ENCODE assay signal across 15 mouse cellular contexts in genomic region chr1:75844529-75844928, GRCm38 (mm10).
DNase-seq lines count a peak whose midpoint lies in the region; ATAC-seq and TF ChIP-seq lines count a peak whose summit lies in the region.
"Had no signal": no experiment of that assay in that cellular context is flagged by ENCODE, and none has a peak within 500 bp of the region (broad histone marks: within the 10 kb centered on the region; RNA-seq: fewer than 3 reads in every experiment).

No protein-coding gene starts in this region.

- 60% methylated on average over 4 of the region's 4 CpGs for WGBS in hindbrain, embryonic 12.5 days
- WGBS in hindbrain, postnatal 0 days, result 42% methylated on average over 4 of the region's 4 CpGs
- WGBS in neural tube, embryonic 13.5 days, result 32% methylated on average over 4 of the region's 4 CpGs
- WGBS in limb, embryonic 15.5 days, result 36% methylated on average over 4 of the region's 4 CpGs

- peak overlapping the region; percentile 57; the same call in 1 of the 2 replicates for H3K27ac ChIP-seq in hindbrain, embryonic 12.5 days
- no peak overlapping the region for H3K27ac ChIP-seq in hindbrain, postnatal 0 days
- peak overlapping the region; percentile 67; the same call in 1 of the 2 replicates for H3K27ac ChIP-seq in neural tube, embryonic 13.5 days (replicated peaks)
- peak overlapping the region; percentile 64; the same call in 1 of the 2 replicates for H3K27ac ChIP-seq in limb, embryonic 15.5 days

- no peaks in the 10 kb centered on the region for H3K27me3 ChIP-seq in hindbrain, embryonic 12.5 days
- no peaks in the 10 kb centered on the region for H3K27me3 ChIP-seq in hindbrain, postnatal 0 days (ENCODE audit: insufficient read depth, low read length)
- H3K27me3 ChIP-seq in neural tube, embryonic 13.5 days, result no peaks in the 10 kb centered on the region
- no peaks in the 10 kb centered on the region for H3K27me3 ChIP-seq in limb, embryonic 15.5 days
- H3K27me3 ChIP-seq: heart, embryonic 12.5 days had no signal

- no peak overlapping the region for H3K4me2 ChIP-seq in hindbrain, embryonic 12.5 days (replicated peaks)
- no peak overlapping the region for H3K4me2 ChIP-seq in hindbrain, postnatal 0 days (ENCODE audit: low read depth, low read length)
- no peak overlapping the region for H3K4me2 ChIP-seq in neural tube, embryonic 13.5 days
- no peak overlapping the region for H3K4me2 ChIP-seq in limb, embryonic 15.5 days
- H3K4me2 ChIP-seq: heart, embryonic 12.5 days; liver, embryonic 11.5 days had no signal

- H3K9ac ChIP-seq in hindbrain, embryonic 12.5 days, result no peak overlapping the region
- H3K9ac ChIP-seq in hindbrain, postnatal 0 days (replicated peaks; ENCODE audit: low read length), result no peak overlapping the region
- H3K9ac ChIP-seq in neural tube, embryonic 13.5 days, result no peak overlapping the region
- no peak overlapping the region for H3K9ac ChIP-seq in limb, embryonic 15.5 days
- H3K9ac ChIP-seq: heart, embryonic 12.5 days had no signal

- no peak for ATAC-seq in hindbrain, embryonic 12.5 days (ENCODE audit: low FRiP score)
- no peak for ATAC-seq in hindbrain, postnatal 0 days
- 0 out of 2 replicates have a peak, but pooled peaks have one; percentile 40 for ATAC-seq in neural tube, embryonic 13.5 days (ENCODE audit: low read depth)
- no peak for ATAC-seq in limb, embryonic 15.5 days (ENCODE audit: insufficient number of reproducible peaks, low FRiP score, low TSS enrichment, low read depth)

- peaks cover 16% of the 10 kb centered on the region for H3K4me1 ChIP-seq in hindbrain, embryonic 12.5 days
- H3K4me1 ChIP-seq in hindbrain, postnatal 0 days (ENCODE audit: insufficient read depth, low read length), result no peaks in the 10 kb centered on the region
- peaks cover 22% of the 10 kb centered on the region for H3K4me1 ChIP-seq in neural tube, embryonic 13.5 days (replicated peaks)
- H3K4me1 ChIP-seq in limb, embryonic 15.5 days, result peaks cover 42% of the 10 kb centered on the region
- H3K4me1 ChIP-seq: heart, embryonic 12.5 days had no signal

- no peak overlapping the region for H3K4me3 ChIP-seq in hindbrain, embryonic 12.5 days
- no peak overlapping the region for H3K4me3 ChIP-seq in hindbrain, postnatal 0 days (ENCODE audit: low read length)
- no peak overlapping the region for H3K4me3 ChIP-seq in neural tube, embryonic 13.5 days
- H3K4me3 ChIP-seq in limb, embryonic 15.5 days, result no peak overlapping the region
- H3K4me3 ChIP-seq: heart, embryonic 12.5 days had no signal

- no peak for TF ChIP-seq CTCF in hindbrain, postnatal 0 days (IDR thresholded peaks at IDR 0.05; ENCODE audit: low read depth)

- no peak for DNase-seq in hindbrain, postnatal 0 days (ENCODE audit: low spot score)
- DNase-seq in neural tube, embryonic 10.5 days (ENCODE audit: extremely low spot score, low spot score), result no peak
- DNase-seq in forelimb bud, embryonic 11.5 days (ENCODE audit: low read depth, low spot score), result peak; percentile 52
- DNase-seq in kidney, adult 18-20 months, result no peak
- DNase-seq in lung, postnatal 36 days, result no peak
- DNase-seq: cerebellum, postnatal 14 days; gastrocnemius, postnatal 36 days; lung, adult 2 months; thymus, adult 18-20 months had no signal

- H3K36me3 ChIP-seq in hindbrain, embryonic 12.5 days, result no peaks in the 10 kb centered on the region
- H3K36me3 ChIP-seq in hindbrain, postnatal 0 days (ENCODE audit: insufficient read depth, low read length), result no peaks in the 10 kb centered on the region
- no peaks in the 10 kb centered on the region for H3K36me3 ChIP-seq in neural tube, embryonic 13.5 days
- H3K36me3 ChIP-seq in limb, embryonic 15.5 days, result no peaks in the 10 kb centered on the region
- H3K36me3 ChIP-seq: G1E; heart, embryonic 12.5 days had no signal

- H3K9me3 ChIP-seq in hindbrain, embryonic 12.5 days (replicated peaks), result no peaks in the 10 kb centered on the region
- H3K9me3 ChIP-seq in hindbrain, postnatal 0 days (ENCODE audit: low read length), result no peaks in the 10 kb centered on the region
- H3K9me3 ChIP-seq in neural tube, embryonic 13.5 days, result no peaks in the 10 kb centered on the region
- no peaks in the 10 kb centered on the region for H3K9me3 ChIP-seq in limb, embryonic 15.5 days
- H3K9me3 ChIP-seq: heart, embryonic 12.5 days had no signal
